Mouse (Mus musculus): ENCODE measurements around the gene Kdm4c.

The Kdm4c gene

DNA sequence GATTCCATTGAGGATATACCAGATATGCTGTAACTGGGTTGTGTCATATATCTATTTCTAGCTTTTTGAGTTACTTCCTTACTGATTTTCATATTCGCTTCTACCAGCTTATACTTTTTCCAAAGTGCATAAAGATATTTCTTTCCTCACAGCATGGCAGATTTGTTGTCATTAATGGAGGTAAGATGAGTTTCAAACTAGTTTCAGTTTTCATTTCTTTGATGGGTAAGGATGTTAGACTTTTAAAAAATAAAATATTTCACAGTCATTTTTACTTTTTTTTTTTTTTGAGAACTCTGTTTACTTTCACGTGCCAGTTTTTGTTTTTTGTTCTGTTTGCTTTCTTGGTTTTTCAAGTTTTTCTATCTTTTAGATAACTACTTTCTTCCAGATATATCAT lies 70.6 kb downstream of the Kdm4c start:
- DNase-seq, result no peak

- DNase-seq, result no peak
Observed at GRCm38 (mm10) chr4:74315388-74315787, 73.1 kb downstream of the Kdm4c start.

DNA sequence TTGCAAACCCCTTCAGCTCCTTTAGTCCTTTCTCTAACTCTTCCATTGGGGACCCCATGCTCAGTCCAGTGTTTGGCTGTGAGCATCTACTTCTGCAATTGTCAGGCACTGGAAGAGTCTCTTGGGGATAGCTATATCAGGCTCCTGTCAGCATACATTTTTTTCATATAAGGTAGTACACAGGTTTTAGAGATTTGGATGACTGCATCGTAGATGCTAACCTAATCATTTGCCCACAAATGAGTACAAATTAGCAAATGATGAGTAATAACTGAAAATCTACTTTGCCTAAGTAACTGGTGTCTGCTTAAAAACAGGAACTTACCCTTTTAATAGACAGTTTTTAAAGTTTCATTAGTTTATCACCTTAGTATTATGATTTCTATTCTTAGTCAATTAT lies 77.0 kb downstream of the Kdm4c start:
- no peak for DNase-seq

- DNase-seq, result no peak
Observed at GRCm38 (mm10) chr4:74357479-74357878, 115.2 kb downstream of the Kdm4c start.

DNA sequence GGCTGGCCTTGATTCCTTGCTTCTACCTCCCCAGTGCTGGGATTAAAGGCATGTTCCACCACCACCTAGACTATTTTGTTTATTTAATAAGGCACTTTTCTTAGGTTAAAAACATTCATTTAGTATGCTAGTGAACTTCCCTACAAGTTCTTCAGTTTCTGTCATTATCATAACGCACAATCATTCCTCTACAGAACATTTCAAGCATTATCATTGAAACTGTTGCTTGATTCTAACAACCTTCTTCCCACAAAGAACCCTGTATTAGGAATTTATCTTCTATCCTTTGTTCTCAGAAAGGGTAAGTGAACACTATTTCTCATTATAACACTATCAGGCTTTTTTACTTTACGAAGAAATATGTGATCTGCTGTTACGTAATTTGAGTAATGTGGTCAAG lies 118.0 kb downstream of the Kdm4c start:
- no peak for DNase-seq

- DNase-seq, result no peak
Observed at GRCm38 (mm10) chr4:74386583-74386982, 144.3 kb downstream of the Kdm4c start.

DNA sequence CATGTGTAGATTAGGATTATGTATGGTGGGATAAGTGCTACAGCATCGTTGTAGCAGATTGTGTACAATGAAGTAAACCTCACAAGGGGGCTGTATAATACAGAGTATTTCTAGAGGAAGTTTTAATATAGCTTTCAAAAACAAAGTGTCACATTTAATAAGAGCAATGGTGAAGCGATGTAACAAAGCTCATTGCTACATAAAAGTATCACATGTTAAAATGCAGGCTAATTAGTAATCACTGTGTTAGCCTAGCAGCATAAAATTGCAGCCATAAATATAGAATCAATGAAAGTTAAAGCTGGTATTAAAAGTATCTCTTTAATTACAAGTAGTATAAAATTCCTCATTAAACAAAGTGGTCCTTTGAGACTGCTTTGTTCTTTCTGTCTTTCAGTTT lies 150.9 kb downstream of the Kdm4c start:
- no peak for DNase-seq

- no peak for DNase-seq
Observed at GRCm38 (mm10) chr4:74396562-74396961, 154.3 kb downstream of the Kdm4c start.

DNA sequence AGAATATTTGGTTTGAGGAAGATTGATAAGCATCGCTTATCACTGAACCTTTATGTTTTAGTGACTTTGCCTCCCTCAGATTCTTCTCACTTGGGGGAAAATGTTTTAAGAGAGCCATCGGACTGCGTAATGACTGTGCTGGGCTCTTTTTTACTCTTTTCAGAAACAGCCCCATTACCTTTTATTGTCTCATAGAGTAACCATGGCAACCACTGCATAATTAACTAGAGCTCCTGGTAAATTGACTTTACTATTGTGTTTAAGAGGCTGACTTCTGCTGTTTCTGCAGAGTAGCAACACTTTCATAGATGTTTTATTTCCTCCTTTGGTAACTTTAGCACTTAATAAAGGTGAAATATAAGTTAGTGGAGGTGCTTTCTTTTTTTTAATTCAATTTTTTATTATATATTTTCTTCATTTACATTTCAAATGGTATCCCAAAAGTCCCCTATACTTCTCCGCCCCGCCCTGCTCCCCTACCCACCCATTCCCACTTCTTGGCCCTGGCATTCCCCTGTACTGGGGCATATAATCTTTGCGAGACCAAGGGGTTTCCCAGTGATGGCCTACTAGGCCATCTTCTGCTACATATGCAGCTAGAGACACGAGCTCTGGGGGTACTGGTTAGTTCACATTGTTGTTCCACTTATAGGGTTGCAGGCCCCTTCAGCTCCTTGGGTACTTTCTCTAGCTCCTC lies 159.5 kb downstream of the Kdm4c start:
- peak; percentile 1 for DNase-seq

DNA sequence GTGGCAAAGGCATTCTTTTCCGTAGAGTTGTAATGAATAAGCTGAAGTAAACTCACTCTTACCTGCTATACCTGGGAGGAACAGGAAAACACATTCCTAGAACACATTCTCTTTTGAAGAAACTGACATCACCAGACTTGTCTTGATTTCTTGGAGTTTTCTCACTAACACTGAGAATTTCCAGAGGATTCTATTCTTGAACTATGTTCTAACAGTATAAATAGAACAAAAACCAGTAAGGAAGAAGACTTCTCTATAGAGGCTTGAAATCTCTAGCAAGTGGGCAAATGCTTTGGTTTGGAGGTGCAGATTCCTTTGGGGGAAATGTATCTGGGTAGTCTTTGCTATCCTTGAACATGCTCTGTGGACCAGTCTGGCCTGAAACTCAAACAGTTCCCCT lies 166.4 kb downstream of the Kdm4c start:
- no peak for DNase-seq

- no peak for DNase-seq
Observed at GRCm38 (mm10) chr4:74419794-74420193, 177.5 kb downstream of the Kdm4c start.
